Mouse (Mus musculus): ENCODE results near the gene Ly6g5b.

The Ly6g5b gene

GRCm38 (mm10) chr17:35115046-35116019 is at the start of gene Ly6g5b:
Ly6g5b (minus strand) TSS chr17:35115428.
- DNase-seq (ENCODE audit: low read depth, low spot score) = no peak

GRCm38 (mm10) chr17:35164218-35164567 is 49.0 kb upstream of the Ly6g5b start:
- no peak for DNase-seq (ENCODE audit: low read depth, low spot score)

GRCm38 (mm10) chr17:35163326-35164081 is 48.3 kb upstream of the Ly6g5b start:
- DNase-seq (ENCODE audit: low read depth, low spot score) = no peak

- no peak for DNase-seq (ENCODE audit: low read depth, low spot score)
These were observed 47.5 kb upstream of the Ly6g5b start for GRCm38 (mm10) chr17:35162730-35163129.

- no peak for DNase-seq (ENCODE audit: low read depth, low spot score)
These were observed 46.9 kb upstream of the Ly6g5b start for GRCm38 (mm10) chr17:35162121-35162520.

GRCm38 (mm10) chr17:35161421-35161820 is 46.2 kb upstream of the Ly6g5b start:
- DNase-seq (ENCODE audit: low read depth, low spot score) = no peak

GRCm38 (mm10) chr17:35159638-35160037 is 44.4 kb upstream of the Ly6g5b start:
- no peak for DNase-seq (ENCODE audit: low read depth, low spot score)

GRCm38 (mm10) chr17:35158850-35159593 is 43.8 kb upstream of the Ly6g5b start:
- DNase-seq (ENCODE audit: low read depth, low spot score) = no peak

GRCm38 (mm10) chr17:35157661-35158175 is 42.5 kb upstream of the Ly6g5b start:
- no peak for DNase-seq (ENCODE audit: low read depth, low spot score)

- no peak for DNase-seq (ENCODE audit: low read depth, low spot score)
These were observed 42.0 kb upstream of the Ly6g5b start for GRCm38 (mm10) chr17:35157254-35157653.

- no peak for DNase-seq (ENCODE audit: low read depth, low spot score)
These were observed 41.4 kb upstream of the Ly6g5b start for GRCm38 (mm10) chr17:35156461-35157200.

- DNase-seq (ENCODE audit: low read depth, low spot score) = no peak
These were observed 40.2 kb upstream of the Ly6g5b start for GRCm38 (mm10) chr17:35155451-35155850.

GRCm38 (mm10) chr17:35154616-35155015 is 39.4 kb upstream of the Ly6g5b start:
- DNase-seq (ENCODE audit: low read depth, low spot score) = no peak

GRCm38 (mm10) chr17:35153931-35154330 is 38.7 kb upstream of the Ly6g5b start:
- DNase-seq (ENCODE audit: low read depth, low spot score) = no peak

- no peak for DNase-seq (ENCODE audit: low read depth, low spot score)
These were observed 37.8 kb upstream of the Ly6g5b start for GRCm38 (mm10) chr17:35153077-35153476.

- DNase-seq (ENCODE audit: low read depth, low spot score) = no peak
These were observed 36.9 kb upstream of the Ly6g5b start for GRCm38 (mm10) chr17:35152121-35152520.

GRCm38 (mm10) chr17:35147922-35148639 is 32.9 kb upstream of the Ly6g5b start:
- DNase-seq (ENCODE audit: low read depth, low spot score) = no peak

- no peak for DNase-seq (ENCODE audit: low read depth, low spot score)
These were observed 32.1 kb upstream of the Ly6g5b start for GRCm38 (mm10) chr17:35147348-35147747.

GRCm38 (mm10) chr17:35146139-35146538 is 30.9 kb upstream of the Ly6g5b start:
- DNase-seq (ENCODE audit: low read depth, low spot score) = no peak

- DNase-seq (ENCODE audit: low read depth, low spot score) = no peak
These were observed 26.7 kb upstream of the Ly6g5b start for GRCm38 (mm10) chr17:35141971-35142370.

Data from mesoderm, embryonic 11.5 days (tissue).